Mouse (Mus musculus): ENCODE measurements at regions not wholly inside any gene's neighbourhood (a gene's known extent, or its start where the extent isn't known, plus 50 kb on each side); places are given as distances from the start of the nearest gene placed in this dataset.

DNA sequence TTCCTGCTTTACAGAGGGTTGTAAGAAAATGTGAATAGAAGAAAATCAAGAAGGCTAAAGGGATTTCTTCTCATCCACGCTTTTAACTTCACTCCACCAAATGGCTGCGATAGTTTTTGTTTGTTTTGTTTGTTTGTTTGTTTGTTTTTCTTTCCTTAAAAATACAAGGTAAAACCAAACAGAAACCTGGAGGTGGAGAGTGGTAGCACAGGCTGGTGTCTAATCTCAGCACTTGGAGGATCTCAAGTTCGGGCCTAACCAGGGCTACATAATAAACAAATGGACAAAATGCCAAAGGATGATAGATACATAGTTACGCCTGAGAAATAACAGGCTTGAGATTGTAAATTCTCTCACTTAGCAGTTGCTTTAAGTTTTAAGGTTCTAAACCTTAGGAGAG lies 50.8 kb upstream of the Mboat1 start:
- no peak for DNase-seq (ENCODE audit: low spot score)

GRCm38 (mm10) chr13:30085005-30085404 lies 51.3 kb upstream of the Mboat1 start:
- peak; percentile 97 for DNase-seq (ENCODE audit: low spot score)

DNA sequence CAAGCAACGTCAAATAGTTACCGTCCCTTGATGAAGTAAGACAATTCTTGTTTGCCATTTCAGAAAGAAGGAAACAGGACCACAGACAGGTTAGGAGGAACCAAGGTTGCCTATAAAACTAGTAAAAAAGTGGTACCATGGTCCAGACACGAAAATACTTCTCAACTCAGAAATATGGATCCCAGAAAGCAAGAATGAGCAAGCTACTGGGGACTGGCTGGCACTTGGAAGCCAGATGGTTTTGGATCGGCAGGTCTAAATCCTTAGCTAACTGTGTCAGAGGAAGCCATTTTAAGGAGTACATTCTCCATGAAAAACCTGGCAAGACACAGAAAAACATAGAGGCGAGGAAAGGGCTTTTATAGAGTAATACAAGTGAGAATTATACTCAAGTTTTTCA lies 51.9 kb upstream of the Mboat1 start:
- DNase-seq (ENCODE audit: low spot score): no peak

DNA sequence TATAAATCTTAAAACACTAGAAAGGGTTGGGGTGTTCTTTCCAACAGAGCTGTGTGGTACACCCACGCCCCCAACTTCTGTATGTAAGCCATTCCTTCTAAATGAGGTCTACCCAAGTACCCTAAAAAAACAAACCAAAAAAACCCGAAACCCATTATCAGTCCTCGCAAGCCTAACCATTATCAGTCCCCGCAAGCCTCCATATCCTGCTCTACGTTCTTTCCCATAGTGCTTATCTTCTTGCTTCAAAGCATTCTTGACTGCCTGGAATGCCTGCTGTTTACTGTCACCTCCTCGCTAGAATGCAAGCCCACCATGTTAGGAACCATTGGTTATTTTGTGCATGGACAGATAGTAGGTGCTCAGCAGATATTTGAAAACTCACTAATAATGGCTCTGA lies 52.3 kb upstream of the Mboat1 start:
- DNase-seq (ENCODE audit: low spot score): no peak

- DNase-seq (ENCODE audit: low spot score): no peak
These were observed 53.5 kb upstream of the Mboat1 start for GRCm38 (mm10) chr13:30082761-30083160.

DNA sequence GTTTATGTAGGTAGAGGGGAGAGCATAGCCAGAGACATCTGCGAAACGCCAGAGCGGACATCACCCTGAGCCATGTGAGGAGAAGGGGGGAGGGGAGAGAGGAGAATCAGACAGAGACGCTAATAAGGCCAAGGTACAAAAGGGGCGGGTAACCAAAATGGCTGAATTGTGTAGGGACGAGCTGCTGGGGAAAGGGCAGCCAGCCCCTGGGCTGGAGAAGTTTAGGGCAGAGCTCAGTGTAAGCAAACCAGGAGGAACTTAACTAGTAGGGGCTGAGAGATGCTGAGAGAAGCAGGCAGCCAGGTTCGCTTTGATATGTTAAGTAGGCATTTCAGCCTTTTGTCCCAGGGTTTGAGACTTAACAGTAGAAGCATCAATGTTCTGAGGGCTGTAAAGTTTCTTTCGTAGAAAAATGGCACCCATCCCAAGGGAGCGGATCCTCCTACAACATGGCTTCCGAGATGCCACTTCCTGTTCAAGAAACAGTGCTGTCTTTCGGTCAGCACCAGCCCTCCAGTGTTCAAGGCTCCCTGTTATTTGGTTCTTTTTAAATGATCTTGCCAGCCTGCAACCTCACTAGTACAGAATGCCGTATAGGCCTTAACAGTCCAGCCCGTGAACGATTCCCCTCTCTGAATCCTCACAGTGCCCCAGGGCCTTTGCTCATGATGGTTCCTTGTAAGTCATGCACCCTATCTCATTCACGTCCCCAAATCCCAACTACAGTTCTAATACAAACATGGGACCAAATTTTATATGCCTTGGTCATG lies 55.4 kb upstream of the Mboat1 start:
- DNase-seq (ENCODE audit: low spot score): peak; percentile 8

GRCm38 (mm10) chr13:30074517-30075064 lies 61.7 kb upstream of the Mboat1 start:
- no peak for DNase-seq (ENCODE audit: low spot score)

DNA sequence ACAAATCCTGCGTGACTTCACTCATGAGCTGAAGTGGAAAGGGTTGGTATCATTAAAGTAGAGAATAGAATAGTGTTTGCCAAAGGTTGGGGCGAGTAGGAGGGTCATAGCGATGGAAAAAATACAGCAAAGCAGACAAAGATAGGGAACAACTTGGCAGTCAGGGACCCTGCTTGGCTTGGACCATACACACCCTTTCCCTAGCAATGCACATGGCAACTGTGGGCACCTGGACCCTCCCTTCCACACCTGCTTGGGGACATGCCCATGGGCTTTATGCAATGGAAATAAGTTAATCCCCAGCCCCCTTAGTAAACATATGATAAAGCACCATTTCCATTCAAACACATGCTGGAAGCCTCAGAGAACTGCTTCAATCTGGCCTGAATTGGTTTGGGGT lies 62.2 kb upstream of the Mboat1 start:
- DNase-seq (ENCODE audit: low spot score): no peak

- DNase-seq (ENCODE audit: low spot score): no peak
These were observed 66.9 kb upstream of the Mboat1 start for GRCm38 (mm10) chr13:30069397-30069796.

- no peak for DNase-seq (ENCODE audit: low spot score)
These were observed 68.5 kb upstream of the Mboat1 start for GRCm38 (mm10) chr13:30067581-30068375.

DNA sequence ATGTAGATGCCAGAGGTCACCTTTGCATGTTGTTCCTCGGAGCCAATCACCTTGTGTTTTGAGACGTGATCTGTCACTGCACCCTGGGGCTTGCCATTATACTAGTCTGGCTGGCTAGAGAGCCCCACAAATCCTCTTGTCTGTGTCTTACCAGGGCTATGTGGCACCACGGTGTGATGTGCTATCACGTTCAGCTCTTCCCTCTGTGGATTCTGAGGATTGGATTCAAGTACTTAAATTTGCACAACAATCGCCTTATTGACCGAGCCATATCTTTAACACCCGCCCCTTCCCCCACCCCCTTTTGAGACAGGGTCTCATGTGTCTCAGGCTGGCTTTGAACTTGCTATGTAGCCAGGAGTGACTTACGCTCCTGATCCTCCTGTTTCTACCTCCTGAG lies 70.8 kb upstream of the Mboat1 start:
- DNase-seq (ENCODE audit: low spot score): no peak

- DNase-seq (ENCODE audit: low spot score): no peak
These were observed 72.5 kb upstream of the Mboat1 start for GRCm38 (mm10) chr13:30063741-30064140.

DNA sequence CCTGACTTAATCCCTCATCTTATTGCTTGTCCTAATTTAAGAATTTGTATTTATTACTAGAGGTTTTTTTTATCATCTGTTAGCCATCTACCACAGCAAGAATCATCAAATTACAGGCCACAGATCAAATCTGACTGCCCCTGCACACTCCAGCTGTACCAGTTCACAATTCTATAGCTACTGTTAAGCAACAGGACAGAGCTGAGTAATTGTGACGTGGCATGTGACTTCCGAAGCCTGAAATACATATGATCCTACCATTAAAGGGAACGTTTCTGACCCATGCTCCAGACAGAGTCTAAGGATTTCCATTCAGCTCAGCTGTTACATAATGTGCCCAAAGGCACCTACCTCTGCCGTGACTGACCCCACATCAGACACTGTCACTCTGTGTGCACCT lies 74.0 kb upstream of the Mboat1 start:
- no peak for DNase-seq (ENCODE audit: low spot score)

- no peak for DNase-seq (ENCODE audit: low spot score)
These were observed 69.3 kb upstream of the E2f3 start for GRCm38 (mm10) chr13:30055141-30055645.

DNA sequence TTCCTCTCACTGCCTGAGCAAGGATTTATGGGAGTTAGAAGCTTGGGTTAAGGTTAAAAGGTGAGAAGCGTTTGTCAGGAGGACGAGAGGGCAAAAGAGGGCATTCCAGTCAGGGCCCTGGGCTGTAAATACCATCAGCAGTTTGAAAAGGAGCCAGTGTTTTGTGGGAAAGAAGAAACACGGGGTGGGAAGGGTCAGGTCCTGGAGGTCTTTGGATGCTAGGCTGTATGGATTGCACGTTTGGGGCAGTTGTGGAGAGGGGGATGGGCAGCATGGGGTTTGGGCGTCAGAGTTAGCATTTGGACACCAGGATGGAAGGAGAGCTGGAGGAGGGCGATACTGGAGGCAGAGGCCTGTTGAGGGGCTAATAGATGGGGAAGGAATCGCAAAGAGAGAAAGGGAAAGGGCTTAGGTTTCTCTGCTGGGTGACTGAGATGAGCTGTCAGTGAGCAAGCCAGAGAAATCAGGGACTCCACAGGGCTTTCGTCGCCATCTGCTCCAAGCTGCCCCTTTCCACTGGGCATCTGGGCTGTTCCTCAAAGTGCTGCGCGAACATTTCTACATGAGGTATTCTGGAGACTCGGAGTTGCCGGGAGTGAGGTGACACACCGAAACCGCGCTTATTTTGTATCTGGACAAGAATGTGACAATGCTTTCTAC lies 66.2 kb upstream of the E2f3 start:
- DNase-seq (ENCODE audit: low spot score): no peak

DNA sequence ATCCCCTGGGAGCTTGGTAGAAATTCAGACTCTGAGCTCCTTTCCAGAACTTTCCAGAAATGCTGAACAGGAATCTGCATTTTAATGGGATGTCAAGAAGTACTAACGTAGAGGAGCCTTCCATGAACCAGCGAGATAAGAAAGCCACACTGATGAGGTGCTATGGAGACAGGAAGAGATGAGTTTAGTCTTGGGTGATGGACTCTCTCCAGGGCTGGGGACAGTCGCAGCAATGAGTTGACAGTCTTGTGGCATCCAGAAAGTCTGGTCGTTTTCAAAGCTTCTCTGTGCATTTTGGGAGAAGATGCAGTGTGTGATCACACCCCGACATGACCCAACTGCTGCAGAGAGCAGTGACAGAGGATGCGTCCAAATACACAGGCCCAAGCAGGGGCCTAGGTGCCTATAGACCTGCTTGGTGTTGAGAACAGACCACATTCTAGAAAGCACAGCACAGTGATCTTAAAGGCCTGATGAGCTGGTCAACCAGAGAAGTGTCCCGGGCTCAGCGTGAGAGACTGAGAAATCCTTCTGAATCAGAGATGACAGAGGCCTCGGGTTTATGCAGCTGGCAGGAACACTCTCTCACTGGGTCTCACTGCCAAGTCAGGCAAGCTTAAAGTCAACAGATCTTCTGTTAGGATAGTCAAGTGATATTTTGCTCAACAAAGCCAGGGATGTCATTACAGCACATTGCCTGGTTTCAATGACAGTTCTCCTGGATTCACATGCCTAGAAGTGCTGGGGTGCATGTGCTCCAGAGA lies 65.1 kb upstream of the E2f3 start:
- no peak for DNase-seq (ENCODE audit: low spot score)

DNA sequence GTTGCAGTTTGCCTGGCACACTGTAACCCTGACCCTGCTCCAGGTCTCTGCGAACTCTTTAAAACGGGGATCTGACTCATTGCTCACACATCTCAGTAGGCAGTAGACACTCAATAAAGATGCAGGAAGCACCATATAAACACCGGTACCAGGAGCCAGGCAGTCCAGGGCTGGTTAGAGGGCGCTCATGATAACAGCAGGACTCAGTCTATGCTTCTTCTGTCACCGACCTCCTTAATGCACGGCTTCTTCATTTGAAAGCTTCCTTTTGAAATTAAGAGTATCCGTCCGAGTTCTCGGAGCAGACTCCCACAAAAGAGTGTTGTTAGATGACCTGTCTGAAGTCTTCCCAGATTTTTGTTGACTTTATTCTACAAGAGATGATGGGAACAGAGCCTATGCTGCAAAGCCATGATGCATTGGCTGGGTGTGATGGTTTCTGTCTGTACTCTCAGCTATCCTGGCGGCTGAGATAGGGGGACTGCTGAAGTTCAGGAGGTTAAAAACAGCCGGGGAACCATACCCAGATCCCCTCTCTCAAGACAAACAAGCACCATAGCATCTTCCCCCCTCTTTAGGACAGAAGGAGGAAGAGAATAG lies 62.5 kb upstream of the E2f3 start:
- no peak for DNase-seq (ENCODE audit: low spot score)

- DNase-seq (ENCODE audit: low spot score): no peak
These were observed 60.8 kb upstream of the E2f3 start for GRCm38 (mm10) chr13:30046504-30047169.

- no peak for DNase-seq (ENCODE audit: low spot score)
These were observed 60.2 kb upstream of the E2f3 start for GRCm38 (mm10) chr13:30046061-30046460.

- no peak for DNase-seq (ENCODE audit: low spot score)
These were observed 59.4 kb upstream of the E2f3 start for GRCm38 (mm10) chr13:30045225-30045624.

DNA sequence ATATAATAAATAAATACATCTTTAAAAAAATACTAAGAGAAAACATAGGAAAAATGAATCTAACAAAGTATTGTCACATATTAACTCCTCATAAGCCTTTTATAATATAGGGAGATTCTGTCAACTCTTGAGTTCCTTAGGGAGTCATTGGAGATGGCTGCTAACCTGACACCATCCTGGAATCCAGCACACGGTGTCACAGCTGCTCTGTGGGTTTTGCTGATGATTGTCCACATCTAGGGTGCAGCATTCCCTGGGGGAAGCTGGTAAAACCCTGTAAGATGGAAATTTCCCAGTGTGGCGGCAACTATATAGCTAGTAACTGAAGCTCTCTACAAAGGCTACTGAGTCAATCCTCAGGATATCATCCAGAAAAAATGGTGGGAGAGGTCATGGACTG lies 58.9 kb upstream of the E2f3 start:
- no peak for DNase-seq (ENCODE audit: low spot score)

Data from retina, embryonic 14.5 days (tissue).